Mouse (Mus musculus): ENCODE measurements at regions not wholly inside any gene's neighbourhood (a gene's known extent, or its start where the extent isn't known, plus 50 kb on each side); places are given as distances from the start of the nearest gene placed in this dataset.

DNA sequence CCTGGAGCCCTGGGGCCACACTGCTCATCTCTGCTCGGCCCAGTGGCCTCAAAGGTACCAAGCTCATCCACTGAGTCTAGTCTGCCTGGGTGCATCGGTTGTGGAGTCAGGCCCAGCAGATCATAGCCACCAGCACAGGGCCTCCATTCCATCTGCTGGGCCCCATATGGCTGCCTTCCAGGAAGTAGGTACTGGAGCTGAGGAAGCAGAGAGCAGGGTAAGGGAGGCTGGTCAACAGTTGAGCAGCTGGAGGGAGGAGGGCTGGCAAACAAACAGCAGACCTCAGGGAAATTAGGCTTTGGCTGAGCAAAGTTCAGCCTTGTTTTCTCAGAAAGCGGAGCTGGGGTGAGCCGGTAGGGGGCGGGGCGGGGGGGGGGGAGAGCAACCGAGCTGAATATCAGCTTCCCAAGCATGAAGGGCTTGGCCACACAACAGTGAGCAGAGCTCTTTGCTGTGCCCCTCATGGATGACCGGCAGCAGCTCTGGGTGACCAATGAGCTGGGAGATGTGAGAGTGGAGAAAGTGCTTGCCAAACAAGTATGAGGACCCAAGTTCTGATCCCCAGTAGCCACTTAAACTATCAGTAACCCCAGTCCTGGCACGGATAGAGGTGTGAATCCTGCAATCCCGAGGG lies 121.0 kb downstream of the Tomm20 start:
- no peak for TF ChIP-seq CTCF (IDR thresholded peaks at IDR 0.05; ENCODE audit: borderline replicate concordance, extremely low read depth, insufficient read depth, insufficient read length)
- TF ChIP-seq POLR2A (IDR thresholded peaks at IDR 0.05; ENCODE audit: borderline replicate concordance, extremely low read depth, insufficient read depth, insufficient read length, poor library complexity, severe bottlenecking) = no peak
